Mouse (Mus musculus) forebrain, postnatal 0 days (tissue): ENCODE measurements around the gene Olfr646. TPM values are rescaled to one million over a fixed set of nuclear protein-coding genes. Genes with fewer than 3 reads are reported as not detected.

Source experiments
- ATAC-seq: fragments of 200-750 bp; cut with Nextera tagmentation; 2 replicates; pipeline ENCODE4 v1.8.0; 2017; ENCODE audit warnings: mild to moderate bottlenecking, moderate library complexity
- DNase-seq: peaks from one replicate; pipeline ENCODE4 v3.0.0-alpha.2; 2015
- H3K27ac ChIP-seq: fragments of 300-500 bp; sonication (generic); 2 replicates; pipeline ENCODE4 v1.5.1; 2014; ENCODE audit warnings: low read depth, mild to moderate bottlenecking, antibody characterized with exemption, low read length, moderate library complexity, mixed read lengths
- H3K27me3 ChIP-seq: fragments of 300-500 bp; sonication (generic); 2 replicates; pipeline ENCODE4 v1.6.1; 2014; ENCODE audit warnings: mild to moderate bottlenecking, low read length, mixed read lengths; ENCODE audit not compliant: insufficient read depth
- H3K36me3 ChIP-seq: fragments of 300-500 bp; sonication (generic); 2 replicates; pipeline ENCODE4 v1.6.1; 2014; ENCODE audit warnings: mild to moderate bottlenecking, moderate library complexity; ENCODE audit not compliant: insufficient read depth
- H3K4me1 ChIP-seq: fragments of 300-500 bp; sonication (generic); 2 replicates; pipeline ENCODE4 v1.6.1; 2014; ENCODE audit warnings: antibody characterized with exemption; ENCODE audit not compliant: insufficient read depth
- H3K4me2 ChIP-seq: fragments of 300-500 bp; sonication (generic); 2 replicates; pipeline ENCODE4 v1.6.1; 2014; ENCODE audit warnings: low read depth, mild to moderate bottlenecking, moderate library complexity
- H3K4me3 ChIP-seq: fragments of 300-500 bp; sonication (generic); 2 replicates; pipeline ENCODE4 v1.5.1; 2014; ENCODE audit warnings: low read depth, low read length, mixed read lengths
- H3K9ac ChIP-seq: fragments of 300-500 bp; sonication (generic); 2 replicates; pipeline ENCODE4 v1.6.1; 2014; ENCODE audit warnings: mild to moderate bottlenecking
- H3K9me3 ChIP-seq: fragments of 300-500 bp; sonication (generic); 2 replicates; pipeline ENCODE4 v1.6.1; 2016; ENCODE audit warnings: low read length
- CTCF ChIP-seq: sonication (generic); IDR thresholded peaks from 2 replicates; pipeline ENCODE4 v1.5.1; 2016; ENCODE audit warnings: antibody characterized with exemption, control low read depth, low read depth
- WGBS: fragments of 180-500 bp; shearing (Covaris S2); extraction: QIAGEN DNeasy Blood & Tissue Kit; methylation state at CpG from one replicate; pipeline ENCODE4 v1.1.7; 2014; 5-methylcytosine and 5-hydroxymethylcytosine counted together
- polyA plus RNA-seq: library from polyadenylated mRNA; unstranded; fragments of >200 nt; fragmentation: Nextera tagmentation; extraction: Ambion mirVana; gene quantifications from 2 replicates; pipeline ENCODE4 v1.2.1, GENCODE M21; 2015
- total RNA-seq: library from RNA; depleted of rRNA; stranded (reverse); fragments of >200 nt; gene quantifications from 2 replicates; pipeline ENCODE4 v1.2.3, GENCODE M21; 2014; rRNA removed

Gene Olfr646
- total and polyA plus RNA-seq, 2 experiments from 2014 or later, result not detected

DNA sequence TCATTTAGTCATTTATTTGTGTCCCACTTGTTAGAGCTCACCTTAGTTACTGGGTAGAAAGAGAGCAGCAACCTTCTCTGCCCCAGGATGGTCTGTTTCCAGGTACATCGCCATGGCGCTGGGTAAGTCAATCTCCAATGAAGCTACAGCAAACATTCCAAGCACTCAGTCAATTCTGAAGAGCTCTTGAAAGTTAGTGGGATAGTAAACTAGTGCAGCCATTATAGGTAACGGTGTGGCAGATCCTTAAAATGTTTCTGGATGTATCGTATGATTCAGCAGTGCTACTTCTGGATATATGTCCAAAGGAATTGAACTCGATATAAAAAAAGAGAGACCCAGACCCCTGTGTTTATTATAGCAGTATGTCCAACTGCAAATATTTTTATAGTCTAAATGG, 32.6 kb downstream of the Olfr646 start, which contains the start of gene Olfr643:
Olfr643 (minus strand) TSS at position 101 of the 400 bp plus-strand sequence.
- DNase-seq, result no peak
- no peak within 1 kb of the TSS for H3K9ac ChIP-seq
- WGBS, result 90% methylated on average over 5 of the region's 5 CpGs

DNA sequence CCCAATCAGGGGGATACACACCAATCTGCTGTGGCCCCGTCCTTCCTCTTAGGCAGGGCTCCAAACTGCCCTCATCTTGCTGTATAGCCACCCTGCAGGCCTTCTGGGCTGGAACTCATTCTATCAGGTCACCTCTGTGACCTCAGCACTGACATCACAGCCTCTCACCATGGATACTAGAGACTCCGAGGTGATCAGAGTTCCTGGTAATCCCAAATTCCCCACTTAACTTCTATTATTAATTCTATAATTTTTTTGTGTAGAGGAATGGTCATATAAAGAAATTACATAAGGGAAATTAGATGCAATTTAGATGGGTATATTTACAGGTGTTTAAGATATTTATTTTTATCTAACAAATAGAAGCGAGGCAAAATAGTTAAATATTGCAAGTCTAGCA, 38.5 kb downstream of the Olfr646 start, which contains the start of gene Ubqln3:
Ubqln3 (minus strand) TSS at position 101 of the 400 bp plus-strand sequence.
- H3K4me1 ChIP-seq, result no peaks in the 10 kb centered on the region
- H3K27ac ChIP-seq, result no peak within 1 kb of the TSS
- TF ChIP-seq CTCF, result no peak
- ATAC-seq (no peak), DNase-seq (no peak)
- H3K4me2 ChIP-seq, result no peak within 1 kb of the TSS
- H3K27me3 ChIP-seq, result no peaks in the 10 kb centered on the region
- no peak within 1 kb of the TSS for H3K9ac ChIP-seq
- H3K9me3 ChIP-seq, result no peaks in the 10 kb centered on the region
- WGBS, result 76% methylated on average over 3 of the region's 3 CpGs
- no peak within 1 kb of the TSS for H3K4me3 ChIP-seq
- no peaks in the 10 kb centered on the region for H3K36me3 ChIP-seq

More for the DNA sequence above, 32.6 kb downstream of the Olfr646 start, which contains the start of gene Olfr643:
- ATAC-seq, result no peak
- no peak for TF ChIP-seq CTCF
- no peaks in the 10 kb centered on the region for H3K27me3 ChIP-seq
- H3K9me3 ChIP-seq, result no peaks in the 10 kb centered on the region
- no peaks in the 10 kb centered on the region for H3K36me3 ChIP-seq
- H3K4me1 ChIP-seq, result no peaks in the 10 kb centered on the region
- no peak within 1 kb of the TSS for H3K4me2 ChIP-seq
- H3K27ac ChIP-seq, result no peak within 1 kb of the TSS
- H3K4me3 ChIP-seq, result no peak within 1 kb of the TSS

DNA sequence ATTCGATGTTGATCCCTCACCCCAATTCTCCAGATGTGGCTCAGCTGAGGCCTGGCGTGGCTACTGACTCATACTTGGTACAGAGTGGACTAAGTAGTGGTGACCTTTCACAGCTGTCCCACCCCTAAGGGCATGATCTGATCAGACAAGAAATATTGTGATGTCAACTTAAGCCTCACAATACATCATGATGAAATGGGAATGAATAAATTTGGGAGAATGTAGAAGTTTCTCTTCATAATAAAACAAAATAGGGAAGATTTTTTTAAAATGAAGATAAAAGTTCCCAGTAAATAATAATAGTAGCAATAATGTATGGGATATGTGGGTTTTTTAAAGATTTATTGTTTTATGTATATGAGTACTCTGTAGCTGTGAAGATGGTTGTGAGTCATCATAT, 45.8 kb downstream of the Olfr646 start, which contains the start of gene Ubqlnl:
Ubqlnl (minus strand) TSS at position 101 of the 400 bp plus-strand sequence.
- H3K9me3 ChIP-seq, result no peaks in the 10 kb centered on the region
- H3K36me3 ChIP-seq, result no peaks in the 10 kb centered on the region
- DNase-seq (no peak), ATAC-seq (no peak)
- H3K4me1 ChIP-seq, result no peaks in the 10 kb centered on the region
- no peak for TF ChIP-seq CTCF
- no peak within 1 kb of the TSS for H3K4me2 ChIP-seq
- H3K9ac ChIP-seq, result no peak within 1 kb of the TSS
- H3K27ac ChIP-seq, result no peak within 1 kb of the TSS
- H3K4me3 ChIP-seq, result no peak within 1 kb of the TSS
- no peaks in the 10 kb centered on the region for H3K27me3 ChIP-seq
- 94% methylated on average over 2 of the region's 2 CpGs for WGBS

Other genes with a start within 250 kb of the Olfr646 start
- gene Olfr66, start 218.6 kb upstream of the Olfr646 start, total RNA-seq, result not detected in 2 replicates
- gene Olfr66, start 218.6 kb upstream of the Olfr646 start, polyA plus RNA-seq, result not detected in 2 replicates
- not detected in 2 replicates for gene Olfr64, start 210.4 kb upstream of the Olfr646 start, total RNA-seq
- gene Olfr64, start 210.4 kb upstream of the Olfr646 start, polyA plus RNA-seq, result not detected in 2 replicates
- gene Olfr65, start 201.4 kb upstream of the Olfr646 start, total RNA-seq, result not detected in 2 replicates
- not detected in 2 replicates for gene Olfr65, start 201.4 kb upstream of the Olfr646 start, polyA plus RNA-seq
- not detected in 2 replicates for gene Olfr631, start 176.0 kb upstream of the Olfr646 start, total RNA-seq
- not detected in 2 replicates for gene Olfr631, start 176.0 kb upstream of the Olfr646 start, polyA plus RNA-seq
- not detected in 2 replicates for gene Olfr632, start 170.5 kb upstream of the Olfr646 start, total RNA-seq
- gene Olfr632, start 170.5 kb upstream of the Olfr646 start, polyA plus RNA-seq, result not detected in 2 replicates
- not detected in 2 replicates for gene Olfr633, start 160.4 kb upstream of the Olfr646 start, total RNA-seq
- not detected in 2 replicates for gene Olfr633, start 160.4 kb upstream of the Olfr646 start, polyA plus RNA-seq
- not detected in 2 replicates for gene Olfr635, start 133.7 kb upstream of the Olfr646 start, total RNA-seq
- gene Olfr635, start 133.7 kb upstream of the Olfr646 start, polyA plus RNA-seq, result not detected in 2 replicates
- not detected in 2 replicates for gene Olfr638, start 106.1 kb upstream of the Olfr646 start, total RNA-seq
- gene Olfr638, start 106.1 kb upstream of the Olfr646 start, polyA plus RNA-seq, result not detected in 2 replicates
- not detected in 2 replicates for gene Olfr639, start 87.6 kb upstream of the Olfr646 start, total RNA-seq
- not detected in 2 replicates for gene Olfr639, start 87.6 kb upstream of the Olfr646 start, polyA plus RNA-seq
- 0.57 TPM in 1 of 2 replicates, not detected in the other for gene Olfr640, start 79.3 kb upstream of the Olfr646 start, total RNA-seq
- gene Olfr640, start 79.3 kb upstream of the Olfr646 start, polyA plus RNA-seq, result not detected in 2 replicates
- gene Olfr641, start 69.4 kb upstream of the Olfr646 start, total RNA-seq, result not detected in 2 replicates
- gene Olfr641, start 69.4 kb upstream of the Olfr646 start, polyA plus RNA-seq, result not detected in 2 replicates
- not detected in 2 replicates for gene Olfr642, start 52.2 kb upstream of the Olfr646 start, total RNA-seq
- not detected in 2 replicates for gene Olfr642, start 52.2 kb upstream of the Olfr646 start, polyA plus RNA-seq
- gene 4930516K23Rik, start 43.4 kb upstream of the Olfr646 start, total RNA-seq, result not detected in 2 replicates
- gene 4930516K23Rik, start 43.4 kb upstream of the Olfr646 start, polyA plus RNA-seq, result not detected in 2 replicates
- not detected in 2 replicates for gene Olfr644, start 33.0 kb upstream of the Olfr646 start, total RNA-seq
- not detected in 2 replicates for gene Olfr644, start 33.0 kb upstream of the Olfr646 start, polyA plus RNA-seq
- gene Olfr645, start 19.4 kb upstream of the Olfr646 start, total RNA-seq, result not detected in 2 replicates
- not detected in 2 replicates for gene Olfr645, start 19.4 kb upstream of the Olfr646 start, polyA plus RNA-seq
- not detected in 2 replicates for gene Ubqln5, start 25.0 kb downstream of the Olfr646 start, total RNA-seq
- not detected in 2 replicates for gene Ubqln5, start 25.0 kb downstream of the Olfr646 start, polyA plus RNA-seq
- gene Olfr643, start 32.5 kb downstream of the Olfr646 start, total RNA-seq, result not detected in 2 replicates
- gene Olfr643, start 32.5 kb downstream of the Olfr646 start, polyA plus RNA-seq, result not detected in 2 replicates
- gene Ubqln3, start 38.4 kb downstream of the Olfr646 start, total RNA-seq, result not detected in 2 replicates
- not detected in 2 replicates for gene Ubqln3, start 38.4 kb downstream of the Olfr646 start, polyA plus RNA-seq
- gene Ubqlnl, start 45.7 kb downstream of the Olfr646 start, total RNA-seq, result not detected in 2 replicates
- not detected in 2 replicates for gene Ubqlnl, start 45.7 kb downstream of the Olfr646 start, polyA plus RNA-seq
- not detected in 2 replicates for gene Olfm5, start 60.0 kb downstream of the Olfr646 start, total RNA-seq
- gene Olfm5, start 60.0 kb downstream of the Olfr646 start, polyA plus RNA-seq, result 0.10 TPM in 1 of 2 replicates, not detected in the other
- gene Olfr648, start 78.5 kb downstream of the Olfr646 start, total RNA-seq, result not detected in 2 replicates
- gene Olfr648, start 78.5 kb downstream of the Olfr646 start, polyA plus RNA-seq, result 0.24 and 0.28 TPM in 2 replicates
- gene Olfr649, start 91.1 kb downstream of the Olfr646 start, total RNA-seq, result not detected in 2 replicates
- not detected in 2 replicates for gene Olfr649, start 91.1 kb downstream of the Olfr646 start, polyA plus RNA-seq
- gene Trim6, start 113.9 kb downstream of the Olfr646 start, total RNA-seq, result 0.23 and 0.38 TPM in 2 replicates
- 0.21 and 0.34 TPM in 2 replicates for gene Trim6, start 113.9 kb downstream of the Olfr646 start, polyA plus RNA-seq
- gene Trim34a, start 139.6 kb downstream of the Olfr646 start, total RNA-seq, result 1.8 and 1.9 TPM in 2 replicates
- 0.77 and 1.1 TPM in 2 replicates for gene Trim34a, start 139.6 kb downstream of the Olfr646 start, polyA plus RNA-seq
- 0.10 and 0.46 TPM in 2 replicates for gene Trim5, start 183.2 kb downstream of the Olfr646 start, total RNA-seq
- 0.06 and 0.16 TPM in 2 replicates for gene Trim5, start 183.2 kb downstream of the Olfr646 start, polyA plus RNA-seq
- gene Trim12a, start 210.6 kb downstream of the Olfr646 start, total RNA-seq, result 0.69 and 4.1 TPM in 2 replicates
- 1.4 and 1.7 TPM in 2 replicates for gene Trim12a, start 210.6 kb downstream of the Olfr646 start, polyA plus RNA-seq
- not detected in 2 replicates for gene Trim34b, start 224.6 kb downstream of the Olfr646 start, total RNA-seq
- gene Trim34b, start 224.6 kb downstream of the Olfr646 start, polyA plus RNA-seq, result not detected in 2 replicates
- gene Trim12c, start 248.5 kb downstream of the Olfr646 start, total RNA-seq, result 2.1 and 3.0 TPM in 2 replicates
- 0.39 and 0.68 TPM in 2 replicates for gene Trim12c, start 248.5 kb downstream of the Olfr646 start, polyA plus RNA-seq